Mouse (Mus musculus) bone marrow, adult 2 months (tissue): ENCODE measurements around the gene Grid2ip.

ENCODE experiments used
- CTCF ChIP-seq: fragments of 200-500 bp; IDR thresholded peaks from 2 replicates; pipeline ENCODE4 v1.5.1; 2011; ENCODE audit warnings: low read length, control low read depth; ENCODE audit not compliant: control insufficient read depth, insufficient read depth
- POLR2A ChIP-seq: fragments of 200-500 bp; IDR thresholded peaks from 2 replicates; pipeline ENCODE4 v1.6.1; 2011; ENCODE audit warnings: low read depth, mild to moderate bottlenecking, control low read depth, low read length, borderline replicate concordance; ENCODE audit not compliant: control insufficient read depth

DNA sequence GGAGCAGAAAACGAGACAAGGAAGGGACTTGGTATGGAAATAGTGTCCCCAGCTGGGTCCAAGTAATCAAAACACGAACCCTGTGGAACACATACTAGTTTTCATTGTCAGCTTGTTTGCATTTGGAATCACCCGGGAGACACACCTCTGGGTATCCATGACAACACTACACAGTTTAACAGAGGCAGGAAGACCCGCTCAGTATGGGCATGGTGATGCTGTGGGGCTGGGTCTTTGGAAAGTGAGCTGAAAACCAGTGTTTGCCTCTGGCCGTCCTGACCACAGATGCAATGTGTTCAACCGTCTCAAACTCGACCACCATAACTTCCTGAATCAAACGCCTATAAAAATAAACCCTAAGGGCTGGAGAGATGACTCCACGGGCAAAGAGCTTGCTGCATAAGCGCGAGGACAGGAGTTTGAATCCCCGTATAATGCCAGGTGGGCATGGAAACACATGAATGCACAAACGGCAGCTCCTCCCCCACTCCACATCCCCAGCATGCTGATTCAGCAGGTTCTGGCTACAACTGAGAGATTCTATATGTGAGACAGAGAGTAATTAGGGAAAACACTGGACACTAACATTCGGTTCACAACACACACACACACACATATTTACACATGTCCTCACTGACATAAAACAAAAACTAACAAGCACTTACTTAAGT is 22.6 kb upstream of the Grid2ip start:
- TF ChIP-seq CTCF (no peak), POLR2A (no peak)
